Mouse (Mus musculus) CH12.LX (cell line): ENCODE data around the gene Cep135.

Experiments used
- CTCF ChIP-seq, 2 experiments: IDR thresholded peaks in 1 of 2; conservative IDR thresholded peaks in 1 of 2; 2 replicates each; pipeline ENCODE4 v1.5.1; 2011 to 2012; ENCODE audit warnings: low read depth in 2 of 2, low read length in 2 of 2, improper control_type of control experiment in 1 of 2, inconsistent platforms in 1 of 2, mild to moderate bottlenecking in 1 of 2, moderate library complexity in 1 of 2
- HCFC1 ChIP-seq: IDR thresholded peaks from 2 replicates; pipeline ENCODE4 v1.6.1; 2012; ENCODE audit warnings: low read depth, mild to moderate bottlenecking, inconsistent platforms, low read length, improper control_type of control experiment
- MAFK ChIP-seq: IDR thresholded peaks from 2 replicates; pipeline ENCODE4 v1.6.1; 2011; ENCODE audit warnings: low read length, improper control_type of control experiment; ENCODE audit not compliant: insufficient replicate concordance
- MAX ChIP-seq: IDR thresholded peaks from 2 replicates; pipeline ENCODE4 v1.6.1; 2011; ENCODE audit warnings: low read length, improper control_type of control experiment
- PAX5 ChIP-seq: IDR thresholded peaks from 2 replicates; pipeline ENCODE4 v1.6.1; 2012; ENCODE audit warnings: low read length, inconsistent platforms, mixed read lengths
- POLR2A ChIP-seq: IDR thresholded peaks from 2 replicates; pipeline ENCODE4 v1.6.1; 2011; ENCODE audit warnings: low read depth, mild to moderate bottlenecking, improper control_type of control experiment, low read length
- POLR2AphosphoS2 ChIP-seq: IDR thresholded peaks from 2 replicates; pipeline ENCODE4 v1.6.1; 2011; ENCODE audit warnings: low read depth, low read length, improper control_type of control experiment
- SMC3 ChIP-seq: IDR thresholded peaks from 2 replicates; pipeline ENCODE4 v1.6.1; 2011; ENCODE audit warnings: low read depth, low read length, improper control_type of control experiment
- TCF12 ChIP-seq: IDR thresholded peaks from 2 replicates; pipeline ENCODE4 v1.6.1; 2014; ENCODE audit warnings: low read depth, mild to moderate bottlenecking, inconsistent platforms, low read length, improper control_type of control experiment
- USF2 ChIP-seq: conservative IDR thresholded peaks from 2 replicates; pipeline ENCODE4 v1.6.1; 2011; ENCODE audit warnings: low read depth, low read length, improper control_type of control experiment

- TF ChIP-seq SMC3 (no peak), POLR2AphosphoS2 (no peak), POLR2A (no peak), MAX (no peak), CTCF (conservative IDR thresholded peaks at IDR 0.05 in 1 of 2, IDR thresholded peaks at IDR 0.05 in 1 of 2; ENCODE audit: low read depth in 2 of 2, low read length in 2 of 2) (no peak), HCFC1 (no peak), PAX5 (no peak), TCF12 (no peak), USF2 (no peak), MAFK (peak; percentile 69; the same call in 1 of the 2 replicates)
These were observed 35.3 kb downstream of the Cep135 start for GRCm38 (mm10) chr5:76623759-76624158.
